Mouse (Mus musculus): ENCODE measurements at regions not wholly inside any gene's neighbourhood (a gene's known extent, or its start where the extent isn't known, plus 50 kb on each side); places are given as distances from the start of the nearest gene placed in this dataset.

DNA sequence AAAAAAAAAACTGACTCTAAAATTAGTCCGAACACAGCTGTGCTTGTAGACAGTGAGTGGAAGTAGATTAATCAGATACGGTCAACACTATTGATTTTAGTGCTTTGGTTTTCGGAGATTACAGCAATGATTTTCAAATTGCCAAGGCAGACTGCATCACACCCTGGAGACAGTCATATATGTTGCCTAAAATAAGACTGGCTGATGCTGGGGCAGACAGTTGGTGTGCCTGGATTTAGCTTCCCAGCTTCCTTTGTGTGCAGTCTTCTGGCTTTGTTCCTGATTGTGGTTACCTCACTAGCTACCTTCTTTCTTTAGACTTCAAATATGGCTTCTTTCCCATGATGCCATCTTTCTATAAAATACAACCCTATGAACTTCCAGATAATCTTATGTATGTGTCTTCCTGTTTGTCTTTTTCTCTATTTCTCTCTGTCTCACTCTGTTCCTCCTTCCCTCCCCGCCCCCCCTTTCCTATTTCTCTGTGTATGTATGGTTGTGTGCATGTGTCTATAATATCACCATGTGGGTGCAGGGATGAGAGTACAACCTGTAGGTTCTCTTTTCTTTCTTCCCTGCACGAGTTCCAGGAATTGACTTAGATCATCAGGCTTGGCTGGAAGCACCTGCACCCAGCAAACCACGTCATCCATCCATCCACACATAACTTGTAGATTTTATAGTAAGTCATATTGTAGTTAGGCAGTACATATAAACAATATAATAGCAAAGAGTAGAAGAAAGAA lies 199.7 kb upstream of the Gm9008 start:
- no peak for DNase-seq (ENCODE audit: low spot score in 2 of 2)

- peak; percentile 11 to 21 for DNase-seq (ENCODE audit: low spot score in 2 of 2)
These were observed 191.2 kb upstream of the Gm9008 start for GRCm38 (mm10) chr6:76688831-76689230.

GRCm38 (mm10) chr6:76639583-76639982 lies 142.0 kb upstream of the Gm9008 start:
- DNase-seq (ENCODE audit: low spot score in 2 of 2): no peak

GRCm38 (mm10) chr6:76628379-76628778 lies 130.8 kb upstream of the Gm9008 start:
- DNase-seq (ENCODE audit: low spot score in 2 of 2): no peak

GRCm38 (mm10) chr6:76621499-76621898 lies 123.9 kb upstream of the Gm9008 start:
- no peak for DNase-seq (ENCODE audit: low spot score in 2 of 2)

GRCm38 (mm10) chr6:76620754-76621204 lies 123.2 kb upstream of the Gm9008 start:
- no peak for DNase-seq (ENCODE audit: low spot score in 2 of 2)

Measured in cerebellum, postnatal 4 days (tissue).